Mouse (Mus musculus) brain, embryonic 14.5 days (tissue): Measurements from ENCODE around the gene D5Ertd579e.

Experiments used
- CTCF ChIP-seq: fragments of 200-500 bp; IDR thresholded peaks from 2 replicates; pipeline ENCODE4 v1.5.1; 2012; ENCODE audit warnings: inconsistent platforms, mild to moderate bottlenecking, moderate library complexity, borderline replicate concordance; ENCODE audit not compliant: insufficient read depth, insufficient read length; ENCODE audit errors: extremely low read depth
- POLR2A ChIP-seq: fragments of 200-500 bp; IDR thresholded peaks from 2 replicates; pipeline ENCODE4 v1.6.1; 2012; ENCODE audit warnings: mild to moderate bottlenecking, inconsistent platforms, borderline replicate concordance; ENCODE audit not compliant: poor library complexity, insufficient read depth, insufficient read length, severe bottlenecking; ENCODE audit errors: extremely low read depth

DNA sequence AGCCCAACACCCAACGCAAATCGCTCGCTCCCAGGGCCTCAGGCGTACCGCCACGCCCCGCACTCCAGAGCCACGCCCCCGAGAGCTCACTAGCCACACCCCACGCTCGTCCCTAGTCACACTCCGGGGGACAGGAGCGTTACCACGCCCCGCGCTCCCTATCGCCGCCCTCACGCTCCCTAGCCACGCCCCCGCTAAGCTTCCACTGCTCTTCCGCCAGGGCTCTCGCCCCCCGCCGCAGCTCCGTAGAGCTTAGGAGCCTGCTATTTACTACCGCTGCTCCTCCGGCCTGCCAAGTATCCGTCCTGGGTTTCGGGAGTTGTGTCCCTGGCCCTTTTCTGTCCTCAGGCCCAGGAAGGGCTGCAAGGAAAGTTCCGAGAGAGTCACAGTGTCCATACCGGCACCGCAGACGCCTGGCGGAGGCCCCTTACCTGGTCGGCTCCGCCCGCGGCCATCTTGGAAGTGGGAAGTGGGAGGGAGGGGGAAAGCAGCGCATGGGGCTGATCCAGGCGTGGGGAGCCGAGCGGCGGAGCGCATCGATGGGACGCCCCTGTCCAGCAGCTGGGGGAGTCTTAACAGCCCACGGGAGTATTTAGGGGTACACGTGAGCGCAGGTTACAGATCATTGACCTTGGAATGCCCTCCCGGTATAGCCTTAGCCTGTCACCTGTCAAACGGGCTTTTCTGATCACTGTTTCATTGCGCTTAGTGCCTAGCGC is 113.7 kb downstream of the D5Ertd579e start:
- TF ChIP-seq CTCF (0 out of 2 replicates have a peak, but pooled peaks have one; percentile 3), POLR2A (peak; percentile 72; the same call in 1 of the 2 replicates)
